Mouse (Mus musculus): ENCODE data around the gene Fancm. TPM values are rescaled to one million over a fixed set of nuclear protein-coding genes. Genes with fewer than 3 reads are reported as not detected.

The Fancm gene
- polyA plus RNA-seq (2015; fragmentation: Nextera tagmentation; extraction: Ambion mirVana): 7.3 and 9.2 TPM in 2 replicates

DNA sequence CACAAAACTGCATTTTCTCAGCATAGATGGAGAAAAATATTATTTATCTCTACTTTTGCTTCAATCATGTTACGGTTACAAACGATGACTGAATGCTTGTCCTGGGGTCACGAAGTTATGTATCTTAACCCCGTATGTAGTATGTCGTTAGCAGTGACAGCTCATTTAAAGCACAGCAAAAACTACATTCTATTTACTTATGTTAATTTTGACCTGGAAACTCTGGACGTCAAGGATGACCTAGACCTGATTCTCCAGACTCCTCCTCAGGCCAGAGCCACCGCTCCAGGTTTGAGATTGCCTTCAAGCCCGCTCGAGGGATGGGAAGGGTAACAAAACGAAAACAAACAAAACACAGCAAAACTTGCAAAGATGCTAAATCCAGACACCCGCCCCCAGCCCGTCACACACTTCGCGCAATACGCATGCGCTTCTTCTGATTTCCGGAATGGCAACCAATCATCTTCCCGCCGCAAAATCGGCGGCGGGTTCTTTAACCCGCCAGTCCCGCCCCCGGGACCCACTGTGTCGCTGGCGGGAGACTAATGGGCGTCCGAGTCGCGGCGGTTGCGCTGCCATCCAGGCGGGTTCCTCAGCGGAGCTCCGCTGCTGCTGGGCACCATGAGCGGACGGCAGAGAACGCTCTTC is at the start of gene Fancm:
TSS of gene Fancm (plus strand) at position 519 of the 648 bp plus-strand sequence.
- 2% methylated on average over 39 of the region's 39 CpGs for WGBS

DNA sequence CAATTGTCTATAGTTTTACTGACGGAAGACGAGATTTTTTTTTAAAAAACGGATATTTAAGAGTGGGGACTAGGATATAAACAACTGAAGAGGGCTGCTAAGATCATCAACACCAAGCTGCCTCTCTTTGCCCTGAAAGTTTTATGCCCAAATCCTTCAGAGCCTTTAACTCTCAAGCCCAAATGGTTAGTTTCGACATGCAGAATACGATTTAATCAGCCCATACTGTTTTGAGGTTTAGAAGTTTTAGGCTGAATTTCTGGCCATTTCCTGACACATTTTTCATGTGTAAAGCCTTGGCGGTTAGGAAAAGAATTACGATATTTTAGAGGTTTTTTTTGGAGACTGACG is 39.6 kb upstream of the Fancm start:
- Histone ChIP-seq H3K9ac (0 out of 2 replicates have a peak overlapping the region, but pooled peaks have one; percentile 93), H3K9me3 (no peaks in the 10 kb centered on the region), H3K4me1 (replicated peaks) (peaks cover 31% of the 10 kb centered on the region), H3K4me2 (peak overlapping the region; percentile 55), H3K4me3 (peak overlapping the region; percentile 96), H3K27me3 (no peaks in the 10 kb centered on the region), H3K36me3 (no peaks in the 10 kb centered on the region), H3K27ac (replicated peaks) (no peak overlapping the region)
- WGBS: 51% methylated on average over 8 of the region's 8 CpGs
- ATAC-seq (ENCODE audit: low read depth): peak; percentile 25; the same call in 1 of the 2 replicates

More for the DNA sequence above, at the start of gene Fancm:
- peaks cover 5% of the 10 kb centered on the region for H3K36me3 ChIP-seq
- H3K9me3 ChIP-seq: no peaks in the 10 kb centered on the region
- ATAC-seq (ENCODE audit: low read depth): peak; percentile 37
- peak within 1 kb of the TSS; percentile 94 for H3K27ac ChIP-seq (replicated peaks)
- peak within 1 kb of the TSS; percentile 72 for H3K4me2 ChIP-seq
- H3K4me3 ChIP-seq: peak within 1 kb of the TSS; percentile 87
- H3K27me3 ChIP-seq: no peaks in the 10 kb centered on the region
- H3K9ac ChIP-seq: peak within 1 kb of the TSS; percentile 81
- H3K4me1 ChIP-seq (replicated peaks): peaks cover 48% of the 10 kb centered on the region

DNA sequence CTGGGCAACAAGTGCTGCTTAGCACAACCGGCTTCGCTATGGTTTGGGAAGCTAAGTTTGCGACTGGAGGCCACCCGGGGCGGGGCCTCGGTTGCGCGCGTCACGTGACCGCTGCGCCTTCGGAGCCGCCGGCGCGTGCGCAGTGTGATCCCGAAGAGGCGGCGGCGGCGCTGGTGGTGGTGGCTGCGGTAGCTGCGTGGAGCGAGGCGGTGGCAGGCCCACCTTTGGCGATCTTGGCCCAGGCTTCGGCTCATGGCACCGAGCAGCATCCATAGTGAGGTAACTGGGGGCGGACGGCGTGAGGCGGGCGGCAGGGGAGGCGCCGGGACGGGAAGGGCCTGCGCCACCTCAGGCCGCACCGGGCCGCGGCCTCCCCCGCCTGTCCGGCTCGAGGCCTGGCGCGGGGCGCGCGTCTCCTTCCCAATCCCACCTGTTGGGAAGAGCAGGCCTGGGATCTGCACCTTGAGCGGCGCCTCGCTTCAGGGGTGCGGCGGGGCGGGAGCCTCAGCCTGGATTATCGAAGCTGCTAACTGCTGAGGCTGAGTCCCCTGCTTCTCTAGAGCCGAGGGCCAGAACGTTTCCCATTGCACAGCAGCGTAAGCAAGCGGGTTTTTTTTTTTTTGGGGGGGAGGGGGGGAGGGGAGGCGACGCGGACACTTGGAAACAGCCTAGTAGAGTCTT is 39.1 kb upstream of the Fancm start, which contains the start of gene Prpf39:
TSS of gene Prpf39 (plus strand) at position 144 of the 681 bp plus-strand sequence.
- H3K4me3 ChIP-seq: peak within 1 kb of the TSS; percentile 96
- under 1% methylated on average over 63 of the region's 65 CpGs for WGBS
- H3K4me2 ChIP-seq: peak within 1 kb of the TSS; percentile 55
- peak; percentile 93 for ATAC-seq (ENCODE audit: low read depth)
- H3K4me1 ChIP-seq (replicated peaks): peaks cover 31% of the 10 kb centered on the region
- H3K9ac ChIP-seq: peak within 1 kb of the TSS; percentile 93
- H3K27ac ChIP-seq (replicated peaks): peak within 1 kb of the TSS; percentile 82
- H3K27me3 ChIP-seq: no peaks in the 10 kb centered on the region
- no peaks in the 10 kb centered on the region for H3K36me3 ChIP-seq
- no peaks in the 10 kb centered on the region for H3K9me3 ChIP-seq

GRCm38 (mm10) chr12:65036892-65037545 is 38.4 kb upstream of the Fancm start:
- WGBS: 16% methylated on average over 18 of the region's 18 CpGs
- Histone ChIP-seq H3K9me3 (no peaks in the 10 kb centered on the region), H3K27ac (replicated peaks) (no peak overlapping the region), H3K4me3 (peak overlapping the region; percentile 96), H3K4me2 (peak overlapping the region; percentile 55), H3K9ac (peak overlapping the region; percentile 93), H3K4me1 (replicated peaks) (peaks cover 31% of the 10 kb centered on the region), H3K36me3 (no peaks in the 10 kb centered on the region), H3K27me3 (no peaks in the 10 kb centered on the region)
- peak; percentile 6; the same call in 1 of the 2 replicates for ATAC-seq (ENCODE audit: low read depth)

- no peaks in the 10 kb centered on the region for H3K36me3 ChIP-seq
- H3K9ac ChIP-seq: peak overlapping the region; percentile 93; the same call in 1 of the 2 replicates
- H3K9me3 ChIP-seq: no peaks in the 10 kb centered on the region
- 25% methylated on average over 4 of the region's 4 CpGs for WGBS
- H3K27ac ChIP-seq (replicated peaks): no peak overlapping the region
- H3K4me3 ChIP-seq: peak overlapping the region; percentile 96
- ATAC-seq (ENCODE audit: low read depth): no peak
- H3K4me2 ChIP-seq: peak overlapping the region; percentile 55
- peaks cover 31% of the 10 kb centered on the region for H3K4me1 ChIP-seq (replicated peaks)
- no peaks in the 10 kb centered on the region for H3K27me3 ChIP-seq
These were observed 37.9 kb upstream of the Fancm start for GRCm38 (mm10) chr12:65037546-65037937.

DNA sequence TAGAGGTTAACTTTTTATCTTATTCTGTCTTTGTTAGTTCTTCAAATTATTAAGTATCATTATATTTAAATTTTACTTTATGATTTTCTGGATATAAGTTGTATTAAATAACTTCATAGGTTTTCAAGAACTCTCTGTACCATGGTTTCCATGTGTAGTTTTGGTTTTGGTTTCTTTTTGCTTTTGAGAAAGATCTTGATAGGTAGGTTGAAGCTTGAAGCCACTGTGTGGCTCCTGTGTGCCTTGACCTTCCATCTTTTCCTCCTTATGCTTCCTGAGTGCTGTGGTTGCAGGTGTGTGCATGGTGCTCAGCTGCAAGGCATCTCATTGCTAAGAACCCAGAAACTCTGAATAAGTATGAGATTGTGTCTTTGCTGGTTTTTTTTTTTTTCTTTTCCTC is 26.6 kb upstream of the Fancm start:
- no peaks in the 10 kb centered on the region for H3K27me3 ChIP-seq
- H3K9me3 ChIP-seq: no peaks in the 10 kb centered on the region
- H3K36me3 ChIP-seq: peaks cover 29% of the 10 kb centered on the region
- no peaks in the 10 kb centered on the region for H3K4me1 ChIP-seq (replicated peaks)
- no peak overlapping the region for H3K9ac ChIP-seq
- no peak overlapping the region for H3K27ac ChIP-seq (replicated peaks)
- no peak overlapping the region for H3K4me2 ChIP-seq
- no peak overlapping the region for H3K4me3 ChIP-seq
- no peak for ATAC-seq (ENCODE audit: low read depth)

- no peak overlapping the region for H3K9ac ChIP-seq
- no peak overlapping the region for H3K27ac ChIP-seq (replicated peaks)
- no peak overlapping the region for H3K4me2 ChIP-seq
- no peak overlapping the region for H3K4me3 ChIP-seq
- 97% methylated on average over 2 of the region's 2 CpGs for WGBS
- H3K4me1 ChIP-seq (replicated peaks): no peaks in the 10 kb centered on the region
- no peaks in the 10 kb centered on the region for H3K9me3 ChIP-seq
- no peaks in the 10 kb centered on the region for H3K27me3 ChIP-seq
- H3K36me3 ChIP-seq: peaks cover 69% of the 10 kb centered on the region
- no peak for ATAC-seq (ENCODE audit: low read depth)
These were observed 17.2 kb upstream of the Fancm start for GRCm38 (mm10) chr12:65058203-65058602.

DNA sequence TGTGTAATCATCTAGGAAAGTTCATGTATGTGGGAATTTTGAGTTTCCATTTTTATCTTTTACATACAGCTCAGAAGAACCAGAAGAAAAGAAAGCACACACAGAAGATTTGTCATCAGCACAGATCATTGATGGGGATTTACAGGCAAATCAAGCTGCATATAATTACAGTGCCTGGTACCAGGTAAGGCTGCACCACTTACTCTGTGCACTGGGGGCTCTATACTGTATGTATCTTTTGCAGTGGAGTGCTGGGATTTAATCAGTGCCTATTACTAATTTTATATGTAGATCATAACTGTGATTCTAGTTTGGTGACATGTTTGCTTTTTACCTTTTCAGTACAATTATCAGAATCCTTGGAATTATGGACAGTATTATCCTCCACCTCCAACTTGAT is 14.3 kb upstream of the Fancm start:
- H3K9me3 ChIP-seq: no peaks in the 10 kb centered on the region
- H3K4me1 ChIP-seq (replicated peaks): no peaks in the 10 kb centered on the region
- H3K9ac ChIP-seq: no peak overlapping the region
- no peak for ATAC-seq (ENCODE audit: low read depth)
- H3K36me3 ChIP-seq: peaks cover 73% of the 10 kb centered on the region
- H3K4me2 ChIP-seq: no peak overlapping the region
- no peaks in the 10 kb centered on the region for H3K27me3 ChIP-seq
- H3K27ac ChIP-seq (replicated peaks): no peak overlapping the region
- H3K4me3 ChIP-seq: no peak overlapping the region

- Histone ChIP-seq H3K36me3 (peaks cover 71% of the 10 kb centered on the region), H3K9me3 (no peaks in the 10 kb centered on the region), H3K27me3 (no peaks in the 10 kb centered on the region), H3K4me1 (replicated peaks) (no peaks in the 10 kb centered on the region), H3K4me3 (no peak overlapping the region), H3K4me2 (no peak overlapping the region), H3K27ac (replicated peaks) (no peak overlapping the region), H3K9ac (no peak overlapping the region)
- 83% methylated on average over 2 of the region's 2 CpGs for WGBS
- ATAC-seq (ENCODE audit: low read depth): no peak
These were observed 10.2 kb upstream of the Fancm start for GRCm38 (mm10) chr12:65065241-65065640.

DNA sequence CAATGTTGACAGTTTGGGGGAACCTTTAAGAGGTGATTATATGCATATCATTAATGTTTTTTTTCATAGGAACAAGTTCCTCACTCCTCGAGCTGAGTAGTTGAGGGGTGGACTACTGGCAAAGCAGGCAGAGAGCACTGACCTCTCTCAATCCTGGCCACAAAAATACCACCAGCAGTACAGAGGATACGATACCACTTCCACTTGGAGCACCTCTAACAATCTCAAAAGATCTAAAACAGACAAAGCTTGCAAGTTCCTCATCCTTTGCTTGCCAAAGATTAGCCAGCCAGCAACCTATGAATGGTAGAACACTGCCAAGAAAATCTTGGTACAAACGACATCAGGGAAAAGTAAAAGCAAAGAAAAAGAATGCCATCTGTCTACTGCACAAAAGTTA is 9.2 kb upstream of the Fancm start:
- Histone ChIP-seq H3K36me3 (peaks cover 61% of the 10 kb centered on the region), H3K4me1 (replicated peaks) (no peaks in the 10 kb centered on the region), H3K27ac (replicated peaks) (no peak overlapping the region), H3K27me3 (no peaks in the 10 kb centered on the region), H3K4me2 (no peak overlapping the region), H3K9me3 (no peaks in the 10 kb centered on the region), H3K4me3 (no peak overlapping the region), H3K9ac (no peak overlapping the region)
- no peak for ATAC-seq (ENCODE audit: low read depth)
- 70% methylated on average over 3 of the region's 3 CpGs for WGBS

- Histone ChIP-seq H3K27ac (replicated peaks) (no peak overlapping the region), H3K9me3 (no peaks in the 10 kb centered on the region), H3K9ac (no peak overlapping the region), H3K4me2 (no peak overlapping the region), H3K36me3 (peaks cover 48% of the 10 kb centered on the region), H3K27me3 (no peaks in the 10 kb centered on the region), H3K4me1 (replicated peaks) (peaks cover 11% of the 10 kb centered on the region), H3K4me3 (no peak overlapping the region)
- 85% methylated on average over 4 of the region's 4 CpGs for WGBS
- ATAC-seq (ENCODE audit: low read depth): no peak
These were observed 7.0 kb upstream of the Fancm start for GRCm38 (mm10) chr12:65068409-65068808.

- Histone ChIP-seq H3K9ac (peak overlapping the region; percentile 95), H3K4me2 (peak overlapping the region; percentile 72), H3K27ac (replicated peaks) (peak overlapping the region; percentile 94), H3K9me3 (no peaks in the 10 kb centered on the region), H3K36me3 (peaks cover 14% of the 10 kb centered on the region), H3K4me1 (replicated peaks) (peaks cover 40% of the 10 kb centered on the region), H3K4me3 (peak overlapping the region; percentile 87), H3K27me3 (no peaks in the 10 kb centered on the region)
- 5% methylated on average over 21 of the region's 21 CpGs for WGBS
- ATAC-seq (ENCODE audit: low read depth): peak; percentile 83
These were observed 2.3 kb upstream of the Fancm start for GRCm38 (mm10) chr12:65072911-65073610.
